Mouse (Mus musculus): ENCODE results near the gene Gbp8. TPM values are rescaled to one million over a fixed set of nuclear protein-coding genes. Genes with fewer than 3 reads are reported as not detected.
"Not testable (repeated sequence)": the region's sequence is repeated elsewhere in the genome, so short reads cannot be mapped to it uniquely, and the experiment has no call there.

Gbp8 gene
- polyA plus RNA-seq, 1 experiment from 2014 or later: 0.19 TPM

GRCm38 (mm10) chr5:105068356-105068755 is 71.0 kb downstream of the Gbp8 start:
- H3K27me3 ChIP-seq (ENCODE audit: control insufficient read depth, insufficient read depth, low read length); H3K4me3 ChIP-seq (ENCODE audit: low read depth, low read length); H3K27ac ChIP-seq (ENCODE audit: low read depth, low read length); H3K9ac ChIP-seq (ENCODE audit: low read length); H3K36me3 ChIP-seq (ENCODE audit: control insufficient read depth, insufficient read depth, low read length); H3K4me2 ChIP-seq; ATAC-seq (ENCODE audit: low FRiP score); H3K4me1 ChIP-seq (ENCODE audit: control insufficient read depth, insufficient read depth, low read length); DNase-seq (ENCODE audit: low spot score, missing footprints); H3K9me3 ChIP-seq (ENCODE audit: control insufficient read depth, low read length): not testable (repeated sequence)

- not testable (repeated sequence) for H3K27ac ChIP-seq (ENCODE audit: low read depth, low read length); H3K4me2 ChIP-seq; H3K4me3 ChIP-seq (ENCODE audit: low read depth, low read length); ATAC-seq (ENCODE audit: low FRiP score); H3K9ac ChIP-seq (ENCODE audit: low read length); H3K9me3 ChIP-seq (ENCODE audit: control insufficient read depth, low read length); H3K27me3 ChIP-seq (ENCODE audit: control insufficient read depth, insufficient read depth, low read length); H3K4me1 ChIP-seq (ENCODE audit: control insufficient read depth, insufficient read depth, low read length); H3K36me3 ChIP-seq (ENCODE audit: control insufficient read depth, insufficient read depth, low read length)
- peak; percentile 41 for DNase-seq (ENCODE audit: low spot score, missing footprints)
- 72% methylated on average over 2 of the region's 2 CpGs for WGBS
Observed at GRCm38 (mm10) chr5:105064443-105064842, 74.9 kb downstream of the Gbp8 start.

GRCm38 (mm10) chr5:105063321-105063720 is 76.0 kb downstream of the Gbp8 start:
- ATAC-seq (ENCODE audit: low FRiP score): no peak
- H3K4me2 ChIP-seq: no peak overlapping the region
- no peak overlapping the region for H3K4me3 ChIP-seq (ENCODE audit: low read depth, low read length)
- WGBS: 79% methylated on average over 1 of the region's 1 CpGs
- no peaks in the 10 kb centered on the region for H3K36me3 ChIP-seq (ENCODE audit: control insufficient read depth, insufficient read depth, low read length)
- no peaks in the 10 kb centered on the region for H3K9me3 ChIP-seq (ENCODE audit: control insufficient read depth, low read length)
- H3K27me3 ChIP-seq (ENCODE audit: control insufficient read depth, insufficient read depth, low read length): no peaks in the 10 kb centered on the region
- no peak overlapping the region for H3K27ac ChIP-seq (ENCODE audit: low read depth, low read length)
- no peak for DNase-seq (ENCODE audit: low spot score, missing footprints)
- H3K4me1 ChIP-seq (ENCODE audit: control insufficient read depth, insufficient read depth, low read length): no peaks in the 10 kb centered on the region
- H3K9ac ChIP-seq (ENCODE audit: low read length): no peak overlapping the region

GRCm38 (mm10) chr5:105062403-105062802 is 76.9 kb downstream of the Gbp8 start:
- WGBS: 83% methylated on average over 2 of the region's 2 CpGs
- not testable (repeated sequence) for H3K4me3 ChIP-seq (ENCODE audit: low read depth, low read length); H3K27ac ChIP-seq (ENCODE audit: low read depth, low read length); H3K4me1 ChIP-seq (ENCODE audit: control insufficient read depth, insufficient read depth, low read length); H3K9me3 ChIP-seq (ENCODE audit: control insufficient read depth, low read length); DNase-seq (ENCODE audit: low spot score, missing footprints); H3K9ac ChIP-seq (ENCODE audit: low read length); H3K36me3 ChIP-seq (ENCODE audit: control insufficient read depth, insufficient read depth, low read length); H3K27me3 ChIP-seq (ENCODE audit: control insufficient read depth, insufficient read depth, low read length); ATAC-seq (ENCODE audit: low FRiP score); H3K4me2 ChIP-seq

- no peaks in the 10 kb centered on the region for H3K4me1 ChIP-seq (ENCODE audit: control insufficient read depth, insufficient read depth, low read length)
- 92% methylated on average over 2 of the region's 2 CpGs for WGBS
Observed at GRCm38 (mm10) chr5:105060224-105060623, 79.1 kb downstream of the Gbp8 start.

GRCm38 (mm10) chr5:105055279-105055678 is 84.1 kb downstream of the Gbp8 start:
- H3K4me1 ChIP-seq (ENCODE audit: control insufficient read depth, insufficient read depth, low read length): no peaks in the 10 kb centered on the region
- 74% methylated on average over 2 of the region's 2 CpGs for WGBS
- no peaks in the 10 kb centered on the region for H3K27me3 ChIP-seq (ENCODE audit: control insufficient read depth, insufficient read depth, low read length)
- peak; percentile 74; the same call in 1 of the 2 replicates for ATAC-seq (ENCODE audit: low FRiP score)
- no peak overlapping the region for H3K4me3 ChIP-seq (ENCODE audit: low read depth, low read length)
- H3K9me3 ChIP-seq (ENCODE audit: control insufficient read depth, low read length): no peaks in the 10 kb centered on the region
- H3K27ac ChIP-seq (ENCODE audit: low read depth, low read length): no peak overlapping the region
- DNase-seq (ENCODE audit: low spot score, missing footprints): no peak
- H3K4me2 ChIP-seq: no peak overlapping the region
- H3K36me3 ChIP-seq (ENCODE audit: control insufficient read depth, insufficient read depth, low read length): no peaks in the 10 kb centered on the region
- H3K9ac ChIP-seq (ENCODE audit: low read length): no peak overlapping the region

More at GRCm38 (mm10) chr5:105060224-105060623, 79.1 kb downstream of the Gbp8 start:
- ATAC-seq (ENCODE audit: low FRiP score): no peak
- no peaks in the 10 kb centered on the region for H3K27me3 ChIP-seq (ENCODE audit: control insufficient read depth, insufficient read depth, low read length)
- H3K9ac ChIP-seq (ENCODE audit: low read length): no peak overlapping the region
- H3K9me3 ChIP-seq (ENCODE audit: control insufficient read depth, low read length): no peaks in the 10 kb centered on the region
- H3K4me3 ChIP-seq (ENCODE audit: low read depth, low read length): no peak overlapping the region
- no peak for DNase-seq (ENCODE audit: low spot score, missing footprints)
- no peak overlapping the region for H3K4me2 ChIP-seq
- no peaks in the 10 kb centered on the region for H3K36me3 ChIP-seq (ENCODE audit: control insufficient read depth, insufficient read depth, low read length)
- no peak overlapping the region for H3K27ac ChIP-seq (ENCODE audit: low read depth, low read length)

GRCm38 (mm10) chr5:105053471-105054169 is 85.7 kb downstream of the Gbp8 start:
- not testable (repeated sequence) for H3K4me3 ChIP-seq (ENCODE audit: low read depth, low read length); H3K27ac ChIP-seq (ENCODE audit: low read depth, low read length); H3K27me3 ChIP-seq (ENCODE audit: control insufficient read depth, insufficient read depth, low read length); H3K4me1 ChIP-seq (ENCODE audit: control insufficient read depth, insufficient read depth, low read length); DNase-seq (ENCODE audit: low spot score, missing footprints); H3K36me3 ChIP-seq (ENCODE audit: control insufficient read depth, insufficient read depth, low read length); H3K9ac ChIP-seq (ENCODE audit: low read length); H3K4me2 ChIP-seq; H3K9me3 ChIP-seq (ENCODE audit: control insufficient read depth, low read length); ATAC-seq (ENCODE audit: low FRiP score)
- 75% methylated on average over 1 of the region's 1 CpGs for WGBS

- H3K36me3 ChIP-seq (ENCODE audit: control insufficient read depth, insufficient read depth, low read length): no peaks in the 10 kb centered on the region
- DNase-seq (ENCODE audit: low spot score, missing footprints) (no peak), ATAC-seq (ENCODE audit: low FRiP score) (no peak)
- no peaks in the 10 kb centered on the region for H3K4me1 ChIP-seq (ENCODE audit: control insufficient read depth, insufficient read depth, low read length)
- no peaks in the 10 kb centered on the region for H3K27me3 ChIP-seq (ENCODE audit: control insufficient read depth, insufficient read depth, low read length)
- H3K9me3 ChIP-seq (ENCODE audit: control insufficient read depth, low read length): no peaks in the 10 kb centered on the region
- H3K4me3 ChIP-seq (ENCODE audit: low read depth, low read length): no peak overlapping the region
- WGBS: 77% methylated on average over 2 of the region's 2 CpGs
- no peak overlapping the region for H3K4me2 ChIP-seq
- H3K27ac ChIP-seq (ENCODE audit: low read depth, low read length): no peak overlapping the region
- no peak overlapping the region for H3K9ac ChIP-seq (ENCODE audit: low read length)
Observed at GRCm38 (mm10) chr5:105032362-105032761, 107.0 kb downstream of the Gbp8 start.

GRCm38 (mm10) chr5:105012551-105012950 is 126.8 kb downstream of the Gbp8 start:
- Histone ChIP-seq H3K9ac (ENCODE audit: low read length) (no peak overlapping the region), H3K27ac (ENCODE audit: low read depth, low read length) (no peak overlapping the region), H3K4me1 (ENCODE audit: control insufficient read depth, insufficient read depth, low read length) (no peaks in the 10 kb centered on the region), H3K4me2 (no peak overlapping the region), H3K9me3 (ENCODE audit: control insufficient read depth, low read length) (peaks cover 4% of the 10 kb centered on the region; the same call in 1 of the 2 replicates), H3K36me3 (ENCODE audit: control insufficient read depth, insufficient read depth, low read length) (no peaks in the 10 kb centered on the region), H3K4me3 (ENCODE audit: low read depth, low read length) (no peak overlapping the region), H3K27me3 (ENCODE audit: control insufficient read depth, insufficient read depth, low read length) (no peaks in the 10 kb centered on the region)
- no peak for DNase-seq (ENCODE audit: low spot score, missing footprints)
- WGBS: 87% methylated on average over 1 of the region's 1 CpGs
- no peak for ATAC-seq (ENCODE audit: low FRiP score)
